Mouse (Mus musculus) testis, postnatal 10 days (tissue): ENCODE measurements around the gene Itpr3.

Experiments
- DNase-seq: peaks from one replicate; pipeline ENCODE4 v3.0.0; 2021; ENCODE audit warnings: low spot score

Itpr3 gene

GRCm38 (mm10) chr17:27146323-27146923, 89.3 kb downstream of the Itpr3 start:
- DNase-seq: no peak

GRCm38 (mm10) chr17:27150871-27151270, 93.8 kb downstream of the Itpr3 start:
- no peak for DNase-seq

GRCm38 (mm10) chr17:27151411-27151810, 94.3 kb downstream of the Itpr3 start:
- peak; percentile 77 for DNase-seq

- DNase-seq: no peak
These were observed 96.0 kb downstream of the Itpr3 start for GRCm38 (mm10) chr17:27152976-27153723.

GRCm38 (mm10) chr17:27153773-27154193, 96.7 kb downstream of the Itpr3 start:
- DNase-seq: no peak

- no peak for DNase-seq
These were observed 97.2 kb downstream of the Itpr3 start for GRCm38 (mm10) chr17:27154256-27154655.

GRCm38 (mm10) chr17:27154881-27155280, 97.8 kb downstream of the Itpr3 start:
- DNase-seq: no peak

GRCm38 (mm10) chr17:27155752-27156151, 98.6 kb downstream of the Itpr3 start:
- no peak for DNase-seq

GRCm38 (mm10) chr17:27158439-27158838, 101.3 kb downstream of the Itpr3 start:
- no peak for DNase-seq

GRCm38 (mm10) chr17:27159169-27159568, 102.1 kb downstream of the Itpr3 start:
- DNase-seq: no peak

- no peak for DNase-seq
These were observed 103.8 kb downstream of the Itpr3 start for GRCm38 (mm10) chr17:27160905-27161304.

GRCm38 (mm10) chr17:27165054-27165773, 108.1 kb downstream of the Itpr3 start:
- peak; percentile 79 for DNase-seq

- DNase-seq: no peak
These were observed 109.8 kb downstream of the Itpr3 start for GRCm38 (mm10) chr17:27166901-27167300.

- DNase-seq: no peak
These were observed 110.4 kb downstream of the Itpr3 start, which contains the start of gene Ip6k3 for GRCm38 (mm10) chr17:27167545-27167944. TSS of gene Ip6k3 (minus strand) at chr17:27167795.

GRCm38 (mm10) chr17:27168569-27168968, 111.5 kb downstream of the Itpr3 start:
- no peak for DNase-seq

- no peak for DNase-seq
These were observed 113.0 kb downstream of the Itpr3 start for GRCm38 (mm10) chr17:27169952-27170695.

GRCm38 (mm10) chr17:27171121-27171520, 114.0 kb downstream of the Itpr3 start:
- no peak for DNase-seq
